Mouse (Mus musculus): ENCODE results near the gene Cpm.

GRCm38 (mm10) chr10:117662316-117663055 lies 33.2 kb downstream of the Cpm start:
- TF ChIP-seq CTCF (IDR thresholded peaks at IDR 0.05; ENCODE audit: low read depth, low read length) (no peak), POLR2A (IDR thresholded peaks at IDR 0.05; ENCODE audit: insufficient read depth, low read length) (no peak)

All from ES-Bruce4 (cell line).